Mouse (Mus musculus) heart, adult 11 months (tissue): Measurements from ENCODE around the gene Smim12.

Experiments
- DNase-seq: peaks from one replicate; pipeline ENCODE4 v3.0.0; 2022

The Smim12 gene

GRCm38 (mm10) chr4:127236631-127237030 is 7.0 kb upstream of the Smim12 start:
- no peak for DNase-seq

- DNase-seq: no peak
These were observed 6.3 kb upstream of the Smim12 start for GRCm38 (mm10) chr4:127237271-127237670.

- no peak for DNase-seq
These were observed 888 bp upstream of the Smim12 start for GRCm38 (mm10) chr4:127242696-127243095.

- DNase-seq: no peak
These were observed 369 bp downstream of the Smim12 start for GRCm38 (mm10) chr4:127243953-127244352.

GRCm38 (mm10) chr4:127249701-127250349 is 6.2 kb downstream of the Smim12 start:
- DNase-seq: peak; percentile 99

GRCm38 (mm10) chr4:127251963-127252585 is 8.5 kb downstream of the Smim12 start:
- DNase-seq: peak; percentile 99

- DNase-seq: peak; percentile 98
These were observed 13.2 kb downstream of the Smim12 start for GRCm38 (mm10) chr4:127256739-127257138.

- peak; percentile 98 for DNase-seq
These were observed 14.8 kb downstream of the Smim12 start for GRCm38 (mm10) chr4:127258186-127258897.

GRCm38 (mm10) chr4:127261601-127262000 is 18.0 kb downstream of the Smim12 start:
- DNase-seq: peak; percentile 90

- peak; percentile 96 for DNase-seq
These were observed 20.0 kb downstream of the Smim12 start for GRCm38 (mm10) chr4:127263438-127264182.

- no peak for DNase-seq
These were observed 20.6 kb downstream of the Smim12 start for GRCm38 (mm10) chr4:127264183-127264554.

- DNase-seq: peak; percentile 99
These were observed 34.9 kb downstream of the Smim12 start for GRCm38 (mm10) chr4:127278451-127279001.

GRCm38 (mm10) chr4:127279241-127279640 is 35.7 kb downstream of the Smim12 start:
- peak; percentile 91 for DNase-seq

GRCm38 (mm10) chr4:127286907-127287306 is 43.3 kb downstream of the Smim12 start:
- peak; percentile 91 for DNase-seq

- DNase-seq: peak; percentile 99
These were observed 45.5 kb downstream of the Smim12 start for GRCm38 (mm10) chr4:127289039-127289548.

- DNase-seq: no peak
These were observed 49.0 kb downstream of the Smim12 start for GRCm38 (mm10) chr4:127292631-127293030.
